Mouse (Mus musculus) intestine, postnatal 0 days (tissue): ENCODE data around the gene Mrps35. TPM values are rescaled to one million over a fixed set of nuclear protein-coding genes. Genes with fewer than 3 reads are reported as not detected.

Experiments used
- ATAC-seq: fragments of 200-750 bp; cut with Nextera tagmentation; 2 replicates; pipeline ENCODE4 v1.8.0; 2017; ENCODE audit warnings: mild to moderate bottlenecking, moderate TSS enrichment, moderate library complexity
- H3K27ac ChIP-seq: fragments of 300-500 bp; sonication (generic); 2 replicates; pipeline ENCODE4 v1.5.1; 2014; ENCODE audit warnings: mild to moderate bottlenecking, low read depth, low read length, moderate library complexity
- H3K27me3 ChIP-seq: fragments of 300-500 bp; sonication (generic); replicated peaks from 2 replicates; pipeline ENCODE4 v1.6.1; 2014; ENCODE audit warnings: low read length, mixed read lengths; ENCODE audit not compliant: control insufficient read depth, insufficient read depth
- H3K36me3 ChIP-seq: fragments of 300-500 bp; sonication (generic); 2 replicates; pipeline ENCODE4 v1.6.1; 2014; ENCODE audit warnings: mild to moderate bottlenecking, moderate library complexity; ENCODE audit not compliant: control insufficient read depth, insufficient read depth
- H3K4me1 ChIP-seq: fragments of 300-500 bp; sonication (generic); replicated peaks from 2 replicates; pipeline ENCODE4 v1.6.1; 2014; ENCODE audit warnings: antibody characterized with exemption, low read length, mixed read lengths; ENCODE audit not compliant: control insufficient read depth, insufficient read depth
- H3K4me2 ChIP-seq: fragments of 300-500 bp; sonication (generic); replicated peaks from 2 replicates; pipeline ENCODE4 v1.6.1; 2014; ENCODE audit warnings: low read depth, mild to moderate bottlenecking, moderate library complexity
- H3K4me3 ChIP-seq: fragments of 300-500 bp; sonication (generic); 2 replicates; pipeline ENCODE4 v1.5.1; 2014; ENCODE audit warnings: low read depth, low read length
- H3K9ac ChIP-seq: fragments of 300-500 bp; sonication (generic); 2 replicates; pipeline ENCODE4 v1.6.1; 2014; ENCODE audit warnings: mild to moderate bottlenecking, low read depth, low read length
- H3K9me3 ChIP-seq: fragments of 300-500 bp; sonication (generic); 2 replicates; pipeline ENCODE4 v1.6.1; 2016; ENCODE audit warnings: mixed run types; ENCODE audit not compliant: control insufficient read depth
- CTCF ChIP-seq: sonication (generic); IDR thresholded peaks from 2 replicates; pipeline ENCODE4 v1.5.1; 2016; ENCODE audit warnings: low read depth, mild to moderate bottlenecking, control low read depth, antibody characterized with exemption, moderate library complexity
- whole genome bisulfite sequencing: fragments of 180-500 bp; shearing (Covaris S2); extraction: QIAGEN DNeasy Blood & Tissue Kit; methylation state at CpG from one replicate; pipeline ENCODE4 v1.1.7; 2014; 5-methylcytosine and 5-hydroxymethylcytosine counted together
- polyA plus RNA-seq: library from polyadenylated mRNA; unstranded; fragments of >200 nt; fragmentation: Nextera tagmentation; extraction: Ambion mirVana; gene quantifications from 2 replicates; pipeline ENCODE4 v1.2.1, GENCODE M21; 2015

Mrps35 gene
- polyA plus RNA-seq, 1 experiment from 2014 or later = 97.3 TPM

GRCm38 (mm10) chr6:147043633-147044032, 1.1 kb downstream of the Mrps35 start:
- Histone ChIP-seq H3K9ac (peak overlapping the region; percentile 96), H3K4me3 (peak overlapping the region; percentile 93), H3K27ac (0 out of 2 replicates have a peak overlapping the region, but pooled peaks have one; percentile 87), H3K36me3 (peaks cover 22% of the 10 kb centered on the region), H3K27me3 (no peaks in the 10 kb centered on the region), H3K9me3 (no peaks in the 10 kb centered on the region), H3K4me2 (peak overlapping the region; percentile 77), H3K4me1 (peaks cover 9% of the 10 kb centered on the region)
- 37% methylated on average over 7 of the region's 7 CpGs for WGBS
- TF ChIP-seq CTCF = no peak
- ATAC-seq = no peak

DNA sequence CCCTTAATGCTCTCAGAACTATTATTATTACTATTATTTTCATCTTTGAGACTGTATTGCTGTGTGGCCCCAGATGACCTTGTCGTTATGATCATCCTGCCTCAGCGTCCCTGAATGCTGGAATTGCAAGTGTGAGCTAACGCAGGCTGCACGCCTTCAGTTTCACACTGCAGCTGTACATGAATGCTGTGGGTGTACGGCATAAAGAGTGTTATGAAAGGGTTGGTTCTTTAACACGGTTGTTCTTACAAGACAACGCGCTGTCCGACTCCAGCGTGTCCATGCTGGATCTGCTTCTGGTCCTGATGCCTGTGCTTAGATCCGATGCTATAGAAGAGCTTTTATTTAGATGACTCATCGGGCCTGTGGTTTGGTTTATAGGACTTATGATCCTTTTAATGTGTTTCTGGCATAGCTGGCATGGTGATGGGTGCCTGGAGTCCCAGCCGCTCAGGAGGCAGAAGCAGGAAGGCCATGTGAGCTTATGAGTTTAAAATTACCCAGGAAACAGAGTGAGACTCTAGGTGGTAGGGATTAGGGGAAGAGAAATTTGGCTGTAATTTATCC, 6.8 kb downstream of the Mrps35 start:
- Histone ChIP-seq H3K9me3 (no peaks in the 10 kb centered on the region), H3K27ac (no peak overlapping the region), H3K36me3 (peaks cover 56% of the 10 kb centered on the region), H3K4me3 (no peak overlapping the region), H3K27me3 (no peaks in the 10 kb centered on the region), H3K4me1 (no peaks in the 10 kb centered on the region), H3K4me2 (no peak overlapping the region), H3K9ac (no peak overlapping the region)
- 93% methylated on average over 13 of the region's 13 CpGs for whole genome bisulfite sequencing
- TF ChIP-seq CTCF = no peak
- no peak for ATAC-seq

GRCm38 (mm10) chr6:147051666-147052065, 9.1 kb downstream of the Mrps35 start:
- peaks cover 66% of the 10 kb centered on the region for H3K36me3 ChIP-seq
- no peaks in the 10 kb centered on the region for H3K4me1 ChIP-seq
- no peak for TF ChIP-seq CTCF
- no peaks in the 10 kb centered on the region for H3K9me3 ChIP-seq
- H3K9ac ChIP-seq = no peak overlapping the region
- H3K4me3 ChIP-seq = no peak overlapping the region
- no peaks in the 10 kb centered on the region for H3K27me3 ChIP-seq
- 96% methylated on average over 8 of the region's 8 CpGs for WGBS
- no peak overlapping the region for H3K27ac ChIP-seq
- no peak for ATAC-seq
- no peak overlapping the region for H3K4me2 ChIP-seq

DNA sequence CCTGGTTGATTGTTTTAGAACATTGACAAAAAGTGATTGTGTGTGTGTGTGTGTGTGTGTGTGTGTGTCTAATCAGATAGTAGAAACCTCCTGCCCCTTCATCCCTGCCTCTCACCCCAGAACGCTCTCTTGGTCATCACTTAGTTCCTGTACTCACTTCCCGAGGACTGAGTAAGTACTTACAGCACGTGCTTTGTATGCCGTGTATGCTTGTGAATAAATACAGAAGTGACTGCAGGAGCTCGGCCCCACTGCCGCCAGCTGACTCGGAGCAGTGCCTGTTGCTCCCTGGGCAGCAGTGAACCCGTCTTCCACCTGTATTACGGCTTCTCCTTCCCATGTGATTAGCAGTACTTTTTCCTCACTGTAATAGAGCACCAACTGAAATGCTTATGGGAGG, 9.9 kb downstream of the Mrps35 start:
- Histone ChIP-seq H3K27ac (no peak overlapping the region), H3K9me3 (no peaks in the 10 kb centered on the region), H3K9ac (no peak overlapping the region), H3K27me3 (no peaks in the 10 kb centered on the region), H3K4me1 (no peaks in the 10 kb centered on the region), H3K36me3 (peaks cover 66% of the 10 kb centered on the region), H3K4me2 (no peak overlapping the region), H3K4me3 (no peak overlapping the region)
- 87% methylated on average over 9 of the region's 9 CpGs for WGBS
- TF ChIP-seq CTCF = no peak
- ATAC-seq = no peak

DNA sequence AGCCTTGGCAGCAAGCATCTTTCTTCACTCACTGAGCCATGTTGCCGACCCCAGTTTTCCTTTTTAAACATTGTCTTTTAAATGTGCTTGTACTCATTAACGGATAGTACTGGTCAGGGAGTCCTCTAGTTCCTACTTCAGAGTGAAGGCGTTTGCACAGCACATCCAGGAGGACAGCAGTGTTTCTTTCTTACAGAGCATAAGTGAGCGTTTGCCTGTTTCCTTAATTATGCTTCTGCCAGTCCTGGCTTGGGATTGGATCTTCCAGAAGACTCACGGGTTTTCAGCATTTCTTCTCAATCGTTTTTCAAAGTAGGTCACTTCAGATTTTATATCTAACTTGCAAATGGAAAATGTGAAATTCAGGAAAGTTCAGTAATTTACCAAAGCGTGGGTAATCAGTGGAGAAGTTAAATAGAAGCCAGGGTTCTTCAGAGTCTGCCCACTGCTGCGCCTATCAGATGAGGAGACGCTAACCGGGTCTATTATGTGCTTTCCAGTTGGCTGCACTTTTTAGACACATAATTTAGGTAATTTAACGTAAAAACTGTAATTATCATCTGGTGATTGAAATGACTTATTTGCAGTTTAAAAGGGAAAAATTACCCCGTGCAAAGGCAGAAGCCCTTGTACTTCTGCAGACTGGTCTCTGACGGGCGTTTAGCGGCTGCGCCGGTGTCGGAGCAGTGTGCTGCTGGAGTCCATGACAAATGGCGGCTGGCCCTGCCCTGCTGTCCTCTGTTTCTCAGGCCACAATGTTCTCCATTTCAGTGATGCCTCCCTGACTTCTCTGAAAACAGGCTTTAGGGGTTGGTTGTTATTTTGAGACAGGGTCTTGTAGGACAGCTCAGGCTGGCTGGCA, 11.5 kb downstream of the Mrps35 start:
- H3K9ac ChIP-seq = no peak overlapping the region
- H3K27me3 ChIP-seq = no peaks in the 10 kb centered on the region
- no peak for TF ChIP-seq CTCF
- WGBS = 91% methylated on average over 19 of the region's 19 CpGs
- H3K4me1 ChIP-seq = no peaks in the 10 kb centered on the region
- peaks cover 66% of the 10 kb centered on the region for H3K36me3 ChIP-seq
- no peak for ATAC-seq
- H3K27ac ChIP-seq = no peak overlapping the region
- H3K9me3 ChIP-seq = no peaks in the 10 kb centered on the region
- no peak overlapping the region for H3K4me2 ChIP-seq
- H3K4me3 ChIP-seq = no peak overlapping the region

DNA sequence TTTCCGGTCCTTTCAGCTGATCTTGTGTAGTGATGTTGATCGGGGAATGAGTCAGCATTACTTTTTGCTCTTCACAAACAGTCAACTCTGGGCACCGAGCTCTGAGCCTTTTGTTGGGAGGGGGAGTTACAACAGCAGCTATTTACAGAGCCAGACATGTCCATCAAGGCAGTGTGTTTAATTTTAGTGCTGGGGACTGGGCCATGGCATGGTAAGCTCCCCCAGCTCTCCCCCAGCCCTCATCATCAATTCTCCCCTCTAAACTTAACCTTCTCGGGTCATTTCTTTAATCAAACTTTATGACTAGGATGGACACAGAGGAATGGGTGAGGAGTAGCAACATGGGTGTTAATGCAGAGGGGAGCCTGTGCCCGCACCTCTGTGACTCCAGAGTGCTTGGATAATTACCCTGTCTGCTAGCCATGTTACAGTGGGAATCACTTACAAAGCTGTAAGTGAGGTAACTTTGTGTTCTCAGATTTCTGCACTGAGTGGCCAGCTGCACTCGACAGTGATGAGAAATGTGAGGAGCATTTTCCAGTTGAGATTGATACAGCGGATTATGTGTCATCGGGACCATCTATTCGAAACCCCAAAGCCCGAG, 12.9 kb downstream of the Mrps35 start:
- H3K36me3 ChIP-seq = peaks cover 64% of the 10 kb centered on the region

More for the DNA sequence above, 12.9 kb downstream of the Mrps35 start:
- H3K27me3 ChIP-seq = no peaks in the 10 kb centered on the region
- no peak overlapping the region for H3K4me3 ChIP-seq
- no peaks in the 10 kb centered on the region for H3K4me1 ChIP-seq
- no peak for ATAC-seq
- no peaks in the 10 kb centered on the region for H3K9me3 ChIP-seq
- 90% methylated on average over 10 of the region's 10 CpGs for WGBS
- TF ChIP-seq CTCF = no peak
- H3K27ac ChIP-seq = no peak overlapping the region
- no peak overlapping the region for H3K9ac ChIP-seq
- no peak overlapping the region for H3K4me2 ChIP-seq
